8 mouse cellular contexts compared by ENCODE assay signal in the genomic region with DNA sequence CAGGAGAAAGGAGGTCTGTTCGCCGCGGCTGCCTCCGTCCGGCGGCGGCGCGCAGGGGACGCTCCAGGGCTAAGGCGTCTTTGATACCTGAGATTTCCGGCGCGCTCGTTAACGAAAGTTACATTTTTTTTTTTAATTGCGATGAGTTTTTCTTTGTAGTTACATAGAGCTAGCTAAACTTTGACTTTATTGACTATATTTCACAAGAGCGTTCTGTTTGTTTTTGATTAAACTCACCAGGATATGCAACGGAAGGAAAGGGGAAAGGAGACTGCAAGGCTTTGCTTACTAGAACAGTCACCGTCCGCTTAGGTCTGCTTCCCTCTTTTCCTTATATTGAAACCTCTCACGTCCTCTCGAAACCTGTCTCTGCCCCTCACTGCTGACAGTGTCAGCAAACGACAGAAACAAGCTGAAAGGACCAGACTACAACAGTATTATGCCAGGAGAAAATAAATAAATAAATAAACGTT. TPM values are rescaled to one million over a fixed set of nuclear protein-coding genes. Genes with fewer than 3 reads are reported as not detected.
A peak's percentile ranks its signal among the peaks of the same experiment; 100 is the strongest.
DNase-seq lines count a peak whose midpoint lies in the region; ATAC-seq lines count a peak whose summit lies in the region.

A gene (minus strand): TSS at position 25 of the 473 bp plus-strand sequence.

- no peaks in the 10 kb centered on the region for H3K27me3 ChIP-seq in kidney, embryonic 16.5 days (ENCODE audit: insufficient read depth, low read length)
- peaks cover 5% of the 10 kb centered on the region; the same call in 1 of the 2 replicates for H3K27me3 ChIP-seq in midbrain, embryonic 12.5 days

- no peak for DNase-seq in kidney, postnatal 4 days
- no peak for DNase-seq in adrenal gland, postnatal 36 days
- DNase-seq in heart, adult 8-10 months (ENCODE audit: low spot score): no peak
- no peak for DNase-seq in layer of hippocampus, postnatal 25 days (ENCODE audit: extremely low spot score in 1 of 2, low spot score in 1 of 2)
- DNase-seq in thymus, postnatal 4 days: no peak
- DNase-seq in kidney, adult 9 months: no peak

- no peak; the same call in 1 of the 2 replicates for ATAC-seq in kidney, embryonic 16.5 days (ENCODE audit: low FRiP score, low TSS enrichment)
- no peak; the same call in 1 of the 2 replicates for ATAC-seq in midbrain, embryonic 12.5 days (ENCODE audit: low FRiP score, low read depth)

- H3K4me3 ChIP-seq in kidney, embryonic 16.5 days (ENCODE audit: low read length): peak within 1 kb of the TSS; percentile 98
- H3K4me3 ChIP-seq in midbrain, embryonic 12.5 days: peak within 1 kb of the TSS; percentile 96

- peaks cover 13% of the 10 kb centered on the region for H3K4me1 ChIP-seq in kidney, embryonic 16.5 days (ENCODE audit: insufficient read depth, low read length)
- peaks cover 10% of the 10 kb centered on the region for H3K4me1 ChIP-seq in midbrain, embryonic 12.5 days

- peak within 1 kb of the TSS; percentile 98 for H3K9ac ChIP-seq in kidney, embryonic 16.5 days (replicated peaks; ENCODE audit: low read length)
- H3K9ac ChIP-seq in midbrain, embryonic 12.5 days (replicated peaks): peak within 1 kb of the TSS; percentile 99

- H3K9me3 ChIP-seq in kidney, embryonic 16.5 days (ENCODE audit: low read length): no peaks in the 10 kb centered on the region
- no peaks in the 10 kb centered on the region for H3K9me3 ChIP-seq in midbrain, embryonic 12.5 days

- no peaks in the 10 kb centered on the region for H3K36me3 ChIP-seq in kidney, embryonic 16.5 days (ENCODE audit: insufficient read depth, low read length)
- no peaks in the 10 kb centered on the region for H3K36me3 ChIP-seq in midbrain, embryonic 12.5 days

- peak within 1 kb of the TSS; percentile 82 for H3K4me2 ChIP-seq in kidney, embryonic 16.5 days (replicated peaks; ENCODE audit: low read depth, low read length)
- H3K4me2 ChIP-seq in midbrain, embryonic 12.5 days (replicated peaks): peak within 1 kb of the TSS; percentile 77

- 0% methylated on average over 25 of the region's 25 CpGs for WGBS in kidney, embryonic 16.5 days
- WGBS in midbrain, embryonic 12.5 days: 1% methylated on average over 25 of the region's 25 CpGs

- H3K27ac ChIP-seq in kidney, embryonic 16.5 days (ENCODE audit: low read length): peak within 1 kb of the TSS; percentile 100
- peak within 1 kb of the TSS; percentile 100 for H3K27ac ChIP-seq in midbrain, embryonic 12.5 days (replicated peaks)

RNA-seq across cellular contexts. Expression of the gene that starts here (rescaled TPM):
- 49.9 and 55.1 TPM in 2 replicates for polyA plus RNA-seq in kidney, embryonic 16.5 days (2015; fragmentation: Nextera tagmentation; extraction: Ambion mirVana)
- total RNA-seq in adrenal gland, postnatal 36 days (2021): 10 to 100 TPM; 71.9 to 94.9 TPM
- total RNA-seq in heart, adult 8-10 months (2022): 10 to 100 TPM; 49.7 to 58.2 (median 51.3) TPM
- total RNA-seq in layer of hippocampus, postnatal 25 days (2021): 10 to 100 TPM; 60.1 to 70.2 TPM
- polyA plus RNA-seq in midbrain, embryonic 12.5 days (2016; fragmentation: Nextera tagmentation; extraction: Ambion mirVana): 149 and 152 TPM in 2 replicates
